Mouse (Mus musculus): ENCODE data around the gene Inpp5d.
"Not testable (repeated sequence)": the region's sequence is repeated elsewhere in the genome, so short reads cannot be mapped to it uniquely, and the experiment has no call there.

Inpp5d gene

GRCm38 (mm10) chr1:87655101-87655500, 35.0 kb downstream of the Inpp5d start:
- in situ Hi-C loops (cut with MboI, MseI) = no loop called here

- in situ Hi-C loops (cut with MboI, MseI) = no loop called here
Observed at GRCm38 (mm10) chr1:87658063-87658462, 38.0 kb downstream of the Inpp5d start.

GRCm38 (mm10) chr1:87658485-87658884, 38.4 kb downstream of the Inpp5d start:
- in situ Hi-C loops (cut with MboI, MseI) = no loop called here

GRCm38 (mm10) chr1:87658937-87659617, 39.0 kb downstream of the Inpp5d start:
- in situ Hi-C loops (cut with MboI, MseI) = no loop called here

GRCm38 (mm10) chr1:87659618-87659960, 39.5 kb downstream of the Inpp5d start:
- in situ Hi-C loops (cut with MboI, MseI) = no loop called here

GRCm38 (mm10) chr1:87660740-87661139, 40.6 kb downstream of the Inpp5d start:
- in situ Hi-C loops (cut with MboI, MseI) = loop anchor here (10.0 kb wide), 1 partner anchor 206 kb away; no protein-coding TSS in a partner anchor

GRCm38 (mm10) chr1:87663992-87664391, 43.9 kb downstream of the Inpp5d start:
- in situ Hi-C loops (cut with MboI, MseI) = loop anchor here (10.0 kb wide), 1 partner anchor 209 kb away; no protein-coding TSS in a partner anchor

- in situ Hi-C loops (cut with MboI, MseI) = loop anchor here (10.0 kb wide), 1 partner anchor 212 kb away; no protein-coding TSS in a partner anchor
Observed at GRCm38 (mm10) chr1:87667006-87667405, 46.9 kb downstream of the Inpp5d start.

- in situ Hi-C loops (cut with MboI, MseI) = loop anchor here (10.0 kb wide), 1 partner anchor 213 kb away; no protein-coding TSS in a partner anchor
Observed at GRCm38 (mm10) chr1:87668300-87668699, 48.2 kb downstream of the Inpp5d start.

GRCm38 (mm10) chr1:87671483-87671882, 51.4 kb downstream of the Inpp5d start:
- in situ Hi-C loops (cut with MboI, MseI) = no loop called here

- in situ Hi-C loops (cut with MboI, MseI) = no loop called here
Observed at GRCm38 (mm10) chr1:87673822-87674604, 53.9 kb downstream of the Inpp5d start.

- in situ Hi-C loops (cut with MboI, MseI) = no loop called here
Observed at GRCm38 (mm10) chr1:87676006-87676405, 55.9 kb downstream of the Inpp5d start.

- in situ Hi-C loops (cut with MboI, MseI) = no loop called here
Observed at GRCm38 (mm10) chr1:87679089-87679488, 59.0 kb downstream of the Inpp5d start.

- in situ Hi-C loops (cut with MboI, MseI) = no loop called here
Observed at GRCm38 (mm10) chr1:87680950-87681349, 60.8 kb downstream of the Inpp5d start.

- in situ Hi-C loops (cut with MboI, MseI) = not testable (repeated sequence)
Observed at GRCm38 (mm10) chr1:87682473-87682872, 62.4 kb downstream of the Inpp5d start.

- in situ Hi-C loops (cut with MboI, MseI) = no loop called here
Observed at GRCm38 (mm10) chr1:87684071-87684470, 64.0 kb downstream of the Inpp5d start.

- in situ Hi-C loops (cut with MboI, MseI) = no loop called here
Observed at GRCm38 (mm10) chr1:87684791-87685190, 64.7 kb downstream of the Inpp5d start.

GRCm38 (mm10) chr1:87686351-87686750, 66.2 kb downstream of the Inpp5d start:
- in situ Hi-C loops (cut with MboI, MseI) = no loop called here

- in situ Hi-C loops (cut with MboI, MseI) = no loop called here
Observed at GRCm38 (mm10) chr1:87687009-87687408, 66.9 kb downstream of the Inpp5d start.

GRCm38 (mm10) chr1:87689661-87690341, 69.7 kb downstream of the Inpp5d start:
- in situ Hi-C loops (cut with MboI, MseI) = no loop called here

- in situ Hi-C loops (cut with MboI, MseI) = no loop called here
Observed at GRCm38 (mm10) chr1:87696358-87696757, 76.2 kb downstream of the Inpp5d start.

- in situ Hi-C loops (cut with MboI, MseI) = no loop called here
Observed at GRCm38 (mm10) chr1:87698010-87698409, 77.9 kb downstream of the Inpp5d start.

All from regulatory T cell (primary cell).